Mouse (Mus musculus) cerebellum, adult 9-11 months (tissue): Measurements from ENCODE around the gene Gnaq.
A peak's percentile ranks its signal among the peaks of the same experiment; 100 is the strongest.
"Not testable (repeated sequence)": the region's sequence is repeated elsewhere in the genome, so short reads cannot be mapped to it uniquely, and the experiment has no call there.

Experiments
- DNase-seq: peaks from one replicate; pipeline ENCODE4 v3.0.0; 2022

The Gnaq gene

DNA sequence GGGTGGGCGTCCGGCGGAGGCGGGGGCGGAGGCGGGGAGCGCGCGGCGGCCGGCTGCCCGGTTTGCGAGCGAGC is at the start of gene Gnaq:
Gnaq (plus strand) TSS at position 41 of the 74 bp plus-strand sequence.
- no peak for DNase-seq

- not testable (repeated sequence) for DNase-seq
Measured at GRCm38 (mm10) chr19:16083981-16084630, 48.5 kb upstream of the Gnaq start.

DNA sequence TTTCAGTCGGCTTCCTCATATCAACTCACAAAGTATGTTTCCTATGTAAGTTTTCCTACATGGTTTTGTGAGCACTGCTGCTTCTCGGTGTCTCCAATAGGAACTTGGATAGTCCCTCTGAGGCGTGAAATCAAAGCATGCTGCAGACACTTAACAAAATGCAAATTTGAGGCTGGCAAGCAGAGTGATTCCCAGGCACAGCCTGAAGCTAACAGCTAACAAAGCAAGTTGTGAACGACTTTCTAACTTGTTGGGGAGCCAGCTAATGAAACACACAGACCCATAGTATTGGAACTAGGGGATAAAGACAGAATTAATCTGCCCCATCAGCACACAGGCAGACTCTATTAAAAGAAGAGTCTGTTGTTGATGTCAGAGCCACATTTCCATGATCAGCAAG is 47.4 kb upstream of the Gnaq start:
- DNase-seq, result no peak

GRCm38 (mm10) chr19:16086154-16086553 is 46.5 kb upstream of the Gnaq start:
- DNase-seq, result no peak

- no peak for DNase-seq
Measured at GRCm38 (mm10) chr19:16086581-16086980, 46.0 kb upstream of the Gnaq start.

DNA sequence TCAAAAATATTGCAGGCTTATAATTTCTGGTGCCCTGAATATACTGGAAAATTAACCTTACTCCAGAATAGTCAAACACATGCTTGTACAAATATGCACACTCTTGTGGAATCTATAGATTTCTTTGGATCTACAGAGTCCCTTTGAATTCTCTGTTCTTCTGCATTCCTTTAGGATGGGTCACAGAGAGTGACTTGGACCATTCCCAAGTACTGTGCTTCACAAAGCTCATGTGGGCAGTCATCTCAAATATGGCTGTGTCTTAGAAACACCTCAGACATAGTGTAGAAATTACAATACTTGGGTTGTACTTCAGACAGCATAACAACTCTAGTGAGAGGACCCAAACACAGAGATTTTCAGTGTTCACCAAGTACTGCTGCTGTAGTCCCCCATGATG is 45.2 kb upstream of the Gnaq start:
- no peak for DNase-seq

GRCm38 (mm10) chr19:16093616-16094015 is 39.0 kb upstream of the Gnaq start:
- DNase-seq, result no peak

GRCm38 (mm10) chr19:16109901-16110300 is 22.7 kb upstream of the Gnaq start:
- DNase-seq, result no peak

DNA sequence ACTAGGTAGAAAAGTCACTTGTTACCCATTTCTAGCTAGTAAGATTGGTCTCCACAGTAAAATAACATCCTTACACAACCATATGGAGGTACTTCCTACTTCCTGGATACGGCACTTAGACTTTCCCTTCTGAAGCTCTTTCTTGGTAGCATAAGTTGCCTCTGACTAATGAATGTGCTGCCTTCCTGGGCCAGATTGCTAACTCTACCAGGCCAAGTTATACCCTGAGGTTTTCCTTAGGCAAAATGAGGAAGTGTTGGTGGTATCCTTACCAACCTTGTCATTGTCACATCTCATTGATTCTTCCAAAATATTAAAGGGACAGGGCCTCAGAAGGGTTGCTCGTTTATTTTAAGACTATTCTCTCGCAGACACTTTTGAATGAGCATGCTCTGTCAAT is 22.0 kb upstream of the Gnaq start:
- no peak for DNase-seq

GRCm38 (mm10) chr19:16113295-16113694 is 19.3 kb upstream of the Gnaq start:
- peak; percentile 95 for DNase-seq

GRCm38 (mm10) chr19:16118421-16118820 is 14.2 kb upstream of the Gnaq start:
- no peak for DNase-seq

DNA sequence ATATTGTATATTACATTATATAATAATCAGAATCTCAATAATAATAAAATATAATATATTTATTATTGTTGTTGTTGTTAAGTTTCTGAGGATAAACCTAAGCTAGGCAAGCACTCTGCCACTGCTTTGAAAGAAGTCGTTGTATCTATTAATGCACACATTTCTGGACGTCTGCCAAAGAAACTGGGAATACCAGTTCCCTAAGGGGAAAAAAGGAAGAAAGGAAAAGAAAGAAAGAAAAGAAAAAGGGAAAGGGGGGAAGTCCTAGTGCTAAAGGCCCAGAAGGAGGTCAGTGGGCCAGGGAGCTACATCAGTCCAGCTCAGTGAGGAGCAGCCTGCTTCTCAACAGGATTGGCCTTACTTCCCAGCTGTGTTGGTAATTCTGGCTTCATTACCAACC is 11.3 kb upstream of the Gnaq start:
- no peak for DNase-seq

GRCm38 (mm10) chr19:16128715-16129114 is 3.9 kb upstream of the Gnaq start:
- no peak for DNase-seq

DNA sequence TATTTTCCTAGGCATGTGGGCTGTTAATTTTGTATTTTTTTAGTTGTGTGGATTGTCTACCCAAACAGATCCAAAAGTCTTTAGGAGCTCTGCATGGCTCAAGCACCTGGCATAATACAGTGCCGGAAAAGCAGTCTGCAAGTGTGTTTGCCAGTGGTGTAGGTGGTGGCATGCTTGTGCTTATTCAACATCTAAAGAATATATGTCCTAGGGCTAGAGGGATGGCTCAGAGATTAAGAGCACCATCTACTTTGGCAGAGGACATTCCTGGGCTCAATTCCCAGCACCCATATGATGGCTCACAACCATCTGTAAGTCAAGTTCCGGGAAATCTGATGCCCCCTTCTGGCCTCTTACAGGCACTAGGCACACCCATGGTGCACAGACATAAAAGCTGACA is 3.5 kb upstream of the Gnaq start:
- no peak for DNase-seq

- DNase-seq, result no peak
Measured at GRCm38 (mm10) chr19:16130476-16130875, 2.2 kb upstream of the Gnaq start.

DNA sequence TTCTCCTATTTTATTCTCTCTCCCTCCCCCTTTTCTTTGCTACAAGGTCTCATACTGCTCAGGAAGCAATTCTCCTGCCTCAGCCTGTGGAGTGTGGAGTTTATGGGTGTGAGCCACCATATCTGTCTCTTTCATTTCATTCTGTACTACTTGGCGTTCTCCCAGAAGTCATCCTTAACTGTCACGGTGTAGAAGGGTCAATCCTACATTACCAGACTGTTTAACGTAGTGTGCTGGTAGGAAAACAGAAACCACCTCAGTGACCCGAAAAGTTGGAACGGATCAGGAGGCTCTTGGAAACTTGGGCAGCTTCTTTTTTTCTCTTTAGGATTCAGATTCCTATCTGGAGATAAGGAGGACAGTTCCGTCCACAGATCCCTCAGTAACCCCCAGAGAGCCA is 800 bp upstream of the Gnaq start:
- DNase-seq, result no peak

DNA sequence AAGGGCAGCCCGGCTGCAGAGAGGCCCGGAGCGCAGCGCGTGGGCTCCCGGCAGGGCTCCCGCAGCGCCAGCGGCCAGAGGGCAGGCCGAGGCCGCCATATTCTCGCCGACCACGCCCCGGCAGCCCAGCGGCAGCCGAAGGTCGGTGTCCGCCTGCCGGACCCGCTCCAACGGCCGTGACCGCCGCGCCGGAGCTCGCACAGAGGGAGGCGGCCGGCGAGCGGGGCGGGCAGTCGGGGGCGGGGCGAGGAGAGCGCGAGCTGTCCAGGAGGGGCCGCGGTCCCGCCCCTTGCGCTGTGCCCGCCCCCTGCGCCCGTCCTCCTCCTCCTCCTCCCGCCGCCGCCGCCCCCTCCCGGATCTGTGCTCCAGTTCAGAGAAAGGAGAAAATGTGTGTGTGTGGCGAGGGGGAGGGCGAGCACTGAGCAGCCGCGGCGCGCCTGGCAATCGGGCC is 266 bp upstream of the Gnaq start:
- peak; percentile 90 for DNase-seq

DNA sequence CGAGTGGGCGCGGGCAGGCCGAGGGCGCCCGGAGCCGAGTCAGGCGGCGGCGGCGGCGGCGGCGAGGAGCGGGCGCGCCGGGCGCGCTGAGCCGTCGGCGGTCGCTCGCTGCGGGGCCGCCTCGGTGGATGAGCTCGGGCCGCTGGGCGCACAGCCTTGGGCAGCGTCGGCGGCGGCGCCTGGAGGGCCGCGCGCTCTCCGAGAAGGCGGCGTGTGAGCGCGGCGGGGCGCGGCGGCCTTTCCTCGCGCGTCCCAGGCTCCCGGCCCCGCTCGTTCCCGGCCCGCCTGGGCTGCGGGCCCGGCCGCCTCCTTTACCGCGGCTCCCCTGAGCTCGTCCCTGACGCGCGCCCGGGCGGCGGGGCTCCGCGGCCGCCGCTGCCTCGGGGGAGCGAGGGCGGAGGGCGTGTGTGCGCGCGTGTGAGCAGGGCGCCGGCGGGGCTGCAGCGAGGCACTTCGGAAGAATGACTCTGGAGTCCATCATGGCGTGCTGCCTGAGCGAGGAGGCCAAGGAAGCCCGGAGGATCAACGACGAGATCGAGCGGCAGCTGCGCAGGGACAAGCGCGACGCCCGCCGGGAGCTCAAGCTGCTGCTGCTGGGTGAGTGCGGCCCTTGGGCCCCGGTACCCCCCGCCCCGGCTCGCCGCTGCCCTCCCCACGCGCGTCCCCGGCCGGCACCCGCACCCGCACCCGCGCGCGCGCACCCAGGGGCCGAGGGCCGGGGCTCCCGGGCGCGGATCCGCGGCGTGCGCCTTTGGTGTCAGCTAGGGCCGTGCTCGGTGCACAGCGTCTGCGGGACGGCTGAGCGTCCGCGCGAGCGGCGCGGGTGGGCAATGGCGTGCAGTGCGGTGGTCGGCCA is 462 bp downstream of the Gnaq start:
- DNase-seq, result peak; percentile 84

GRCm38 (mm10) chr19:16133721-16134570 is 1.3 kb downstream of the Gnaq start:
- DNase-seq, result no peak

DNA sequence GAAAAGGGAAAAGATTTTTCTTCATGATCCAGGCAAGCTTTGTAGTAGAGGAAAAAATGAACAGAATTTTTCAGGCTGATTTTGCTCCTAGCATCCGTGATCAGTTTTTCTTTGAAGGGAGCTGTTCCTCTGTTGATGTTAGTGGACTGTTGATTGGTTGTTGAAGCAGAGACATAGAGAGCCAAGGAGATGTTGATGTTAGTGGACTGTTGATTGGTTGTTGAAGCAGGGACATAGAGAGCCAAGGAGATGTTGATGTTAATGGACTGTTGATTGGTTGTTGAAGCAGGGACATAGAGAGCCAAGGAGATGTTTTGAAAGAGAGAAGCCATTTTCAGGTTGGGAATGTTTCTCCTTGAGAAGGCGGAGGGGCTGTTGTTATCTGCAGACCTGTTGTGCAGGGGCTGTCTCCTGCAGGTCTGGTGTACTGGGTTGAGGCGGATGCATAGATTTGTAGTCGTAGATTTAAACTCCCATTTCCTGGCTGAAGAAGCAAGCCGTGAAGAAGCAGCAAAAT is 5.5 kb downstream of the Gnaq start:
- no peak for DNase-seq

DNA sequence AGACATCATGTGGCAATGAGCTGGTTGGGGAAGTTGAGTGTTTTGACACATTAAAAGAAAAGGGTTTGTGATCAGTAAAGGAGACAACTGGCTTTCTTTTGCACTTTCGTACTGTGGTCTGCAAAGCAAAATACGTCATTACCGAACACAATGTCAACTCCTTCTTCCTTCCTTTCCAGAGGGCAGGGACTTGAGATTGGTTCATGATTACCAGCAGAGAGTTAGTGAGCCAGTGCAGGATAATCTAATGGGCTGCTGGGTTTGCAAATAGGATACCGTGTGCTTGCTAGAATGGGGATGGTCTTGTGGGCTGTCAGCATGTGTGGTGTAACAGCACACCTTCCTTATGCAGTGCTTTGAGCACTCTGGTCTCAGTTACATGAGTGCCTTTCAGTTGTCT is 8.1 kb downstream of the Gnaq start:
- no peak for DNase-seq

- no peak for DNase-seq
Measured at GRCm38 (mm10) chr19:16141857-16142256, 9.2 kb downstream of the Gnaq start.

GRCm38 (mm10) chr19:16142990-16143389 is 10.4 kb downstream of the Gnaq start:
- no peak for DNase-seq

- no peak for DNase-seq
Measured at GRCm38 (mm10) chr19:16147446-16147845, 14.8 kb downstream of the Gnaq start.
